Mouse (Mus musculus): ENCODE measurements at regions not wholly inside any gene's neighbourhood (a gene's known extent, or its start where the extent isn't known, plus 50 kb on each side); places are given as distances from the start of the nearest gene placed in this dataset.
"Not testable (repeated sequence)": the region's sequence is repeated elsewhere in the genome, so short reads cannot be mapped to it uniquely, and the experiment has no call there.

DNA sequence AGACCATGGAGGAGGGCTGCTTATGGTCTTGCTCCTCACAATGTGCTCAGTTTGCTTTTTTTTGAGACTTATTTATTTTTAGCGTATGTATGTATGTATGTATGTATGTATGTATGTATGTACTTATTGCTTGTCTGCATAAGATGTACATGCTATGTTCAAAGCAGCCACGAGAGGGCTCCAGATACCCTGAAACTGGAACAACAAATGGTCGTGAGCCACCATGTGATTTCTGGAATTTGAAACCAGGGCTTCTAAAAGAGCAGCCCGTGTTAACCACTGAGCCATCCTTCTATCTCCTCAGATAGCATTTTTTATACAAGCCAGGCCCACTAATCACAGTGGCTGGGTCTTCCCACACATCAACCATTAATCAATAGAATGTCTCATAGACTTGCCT, 611.2 kb downstream of the 5730507C01Rik start:
- DNase-seq (ENCODE audit: low spot score in 2 of 2): no peak

DNA sequence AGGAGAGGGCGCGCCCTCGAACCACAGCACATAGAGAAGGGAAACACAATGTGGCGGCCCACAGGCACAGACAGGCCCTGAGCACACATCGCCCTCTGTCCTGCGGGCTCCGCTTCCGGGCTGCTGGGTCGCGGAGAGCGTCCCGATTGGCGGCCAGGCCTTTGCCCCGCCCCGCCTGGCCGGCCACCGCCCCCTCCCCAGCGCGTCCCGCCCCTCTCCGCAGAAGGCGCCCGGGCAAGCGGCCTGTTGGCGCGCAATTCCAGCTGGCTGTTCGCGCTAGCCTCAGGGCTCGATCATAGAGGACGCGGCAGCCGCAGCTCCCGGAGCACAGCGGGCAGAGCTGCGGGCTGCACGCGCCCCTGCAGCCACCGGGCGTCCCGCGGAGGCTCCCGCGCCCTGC, 661.3 kb downstream of the 5730507C01Rik start:
- DNase-seq (ENCODE audit: low spot score in 2 of 2): no peak

DNA sequence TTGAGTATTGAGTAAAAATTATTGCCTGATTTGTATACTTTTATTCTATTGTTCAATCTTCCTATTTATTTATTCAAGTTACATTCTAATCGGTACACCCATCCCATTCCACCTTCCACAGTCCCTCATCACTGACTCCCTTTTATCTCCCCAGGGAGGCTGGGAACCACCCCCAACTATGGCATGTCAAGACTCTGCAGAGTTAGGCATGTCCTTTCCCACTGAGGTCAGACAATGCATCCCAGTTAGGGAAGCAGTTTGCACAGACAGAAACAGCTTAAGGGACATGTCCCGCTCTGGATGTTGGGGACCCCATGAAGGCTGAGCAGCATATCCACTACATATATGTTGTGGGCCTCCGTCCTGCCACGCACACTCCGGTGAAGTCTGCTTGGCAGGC, 678.1 kb downstream of the 5730507C01Rik start:
- DNase-seq (ENCODE audit: low spot score in 2 of 2): no peak

DNA sequence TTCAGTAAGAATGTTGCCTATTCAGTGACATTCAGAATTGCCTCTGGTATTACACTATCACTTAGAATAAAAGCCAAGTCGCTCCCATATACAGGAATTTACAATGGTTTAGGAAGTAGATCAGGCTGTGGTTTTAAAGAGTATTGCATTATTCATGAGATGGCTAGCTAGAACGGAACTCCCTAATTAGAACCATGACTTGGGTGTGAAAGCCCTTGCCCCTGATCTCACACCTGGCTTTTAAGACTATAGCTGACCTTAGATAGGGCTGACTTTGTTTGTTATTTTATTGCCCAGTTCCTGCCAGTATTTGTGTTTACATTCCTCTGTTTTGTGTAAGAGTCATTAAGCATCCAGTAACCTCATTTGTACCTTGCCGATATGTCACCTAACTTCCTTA, 678.7 kb downstream of the 5730507C01Rik start:
- DNase-seq (ENCODE audit: low spot score in 2 of 2): not testable (repeated sequence)

DNA sequence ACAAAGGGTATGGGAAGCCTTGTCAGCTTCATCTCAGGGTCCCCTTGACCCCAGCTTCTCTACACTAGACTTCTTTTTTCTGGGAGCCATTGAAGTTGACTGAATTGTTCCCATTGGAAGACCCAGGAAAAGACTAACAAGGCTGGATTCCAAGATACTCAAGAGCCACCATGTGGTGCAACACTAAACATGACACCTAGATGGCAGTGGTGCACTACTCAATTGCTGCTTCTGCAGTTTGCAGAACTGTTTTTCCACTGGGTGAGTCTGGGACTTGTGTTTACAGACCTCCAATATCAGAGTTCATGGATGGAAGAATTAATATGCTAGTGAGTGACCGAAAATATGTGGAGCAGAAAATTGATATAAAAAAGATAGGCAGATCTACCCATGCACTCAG, 709.7 kb downstream of the 5730507C01Rik start:
- DNase-seq (ENCODE audit: low spot score in 2 of 2): not testable (repeated sequence)

DNA sequence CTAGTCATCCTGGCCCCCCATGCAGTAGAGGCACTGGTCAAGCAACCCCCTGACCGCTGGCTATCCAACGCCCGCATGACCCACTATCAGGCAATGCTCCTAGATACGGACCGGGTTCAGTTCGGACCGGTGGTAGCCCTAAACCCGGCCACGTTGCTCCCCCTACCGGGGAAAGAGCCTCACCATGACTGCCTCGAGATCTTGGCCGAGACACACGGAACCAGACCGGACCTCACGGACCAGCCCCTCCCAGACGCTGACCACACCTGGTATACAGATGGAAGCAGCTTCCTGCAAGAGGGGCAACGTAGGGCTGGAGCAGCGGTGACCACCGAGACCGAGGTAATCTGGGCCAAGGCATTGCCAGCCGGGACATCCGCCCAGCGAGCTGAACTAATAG, 707.6 kb upstream of the Gm21863 start:
- not testable (repeated sequence) for DNase-seq (ENCODE audit: low spot score in 2 of 2)

DNA sequence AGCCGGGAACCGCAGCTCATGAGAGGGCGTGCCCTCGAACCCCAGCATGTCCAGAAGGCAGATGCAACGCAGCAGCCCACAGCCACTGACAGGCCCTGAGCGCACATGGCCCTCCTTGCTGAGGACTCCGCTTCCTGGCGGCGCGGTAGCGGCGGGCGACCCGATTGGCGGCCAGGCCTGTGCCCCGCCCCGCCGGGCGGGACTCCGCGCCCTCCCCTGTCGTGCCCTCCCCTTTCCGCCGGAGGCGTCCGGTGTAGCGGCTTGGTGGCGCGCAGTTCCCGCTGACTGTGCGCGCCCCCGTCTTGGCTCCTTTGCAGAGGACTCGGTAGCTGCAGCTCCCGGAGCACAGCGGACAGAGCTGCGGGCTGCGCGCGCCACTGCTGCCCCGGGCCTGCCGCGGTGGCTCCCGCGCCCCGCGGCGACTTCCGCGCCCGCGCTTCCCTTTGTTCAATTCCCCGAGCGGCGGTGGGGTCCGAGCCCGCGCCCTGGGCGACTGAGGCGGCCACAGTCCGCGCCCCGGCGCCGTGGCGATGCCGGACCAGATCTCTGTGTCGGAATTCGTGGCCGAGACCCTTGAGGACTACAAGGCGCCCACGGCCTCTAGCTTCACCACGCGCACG, 665.9 kb upstream of the Gm21863 start:
- peak; percentile 21 to 65 for DNase-seq (ENCODE audit: low spot score in 2 of 2)

DNA sequence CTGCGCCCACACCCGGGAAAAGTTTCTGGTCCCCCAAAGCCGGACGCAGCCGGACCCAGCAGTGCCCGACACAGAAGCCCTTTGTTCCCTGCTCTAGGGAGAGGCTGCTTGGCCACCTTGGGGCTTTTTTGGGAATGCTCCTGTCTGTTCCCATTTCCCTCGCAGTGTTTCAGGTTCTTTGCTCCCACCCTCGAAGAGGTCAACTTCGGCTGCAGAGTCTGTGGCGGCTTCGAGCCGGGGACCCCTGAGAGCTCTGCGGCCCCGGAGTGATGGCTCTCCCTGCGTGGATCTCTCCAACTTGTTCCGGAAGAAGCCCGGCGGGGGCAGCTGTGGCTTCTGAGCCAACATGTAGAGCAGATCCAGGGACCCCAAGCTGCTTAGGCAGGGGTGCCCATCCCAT, 665.3 kb upstream of the Gm21863 start:
- peak in 1 of 2 experiments; percentile 2 for DNase-seq (ENCODE audit: low spot score in 2 of 2)

DNA sequence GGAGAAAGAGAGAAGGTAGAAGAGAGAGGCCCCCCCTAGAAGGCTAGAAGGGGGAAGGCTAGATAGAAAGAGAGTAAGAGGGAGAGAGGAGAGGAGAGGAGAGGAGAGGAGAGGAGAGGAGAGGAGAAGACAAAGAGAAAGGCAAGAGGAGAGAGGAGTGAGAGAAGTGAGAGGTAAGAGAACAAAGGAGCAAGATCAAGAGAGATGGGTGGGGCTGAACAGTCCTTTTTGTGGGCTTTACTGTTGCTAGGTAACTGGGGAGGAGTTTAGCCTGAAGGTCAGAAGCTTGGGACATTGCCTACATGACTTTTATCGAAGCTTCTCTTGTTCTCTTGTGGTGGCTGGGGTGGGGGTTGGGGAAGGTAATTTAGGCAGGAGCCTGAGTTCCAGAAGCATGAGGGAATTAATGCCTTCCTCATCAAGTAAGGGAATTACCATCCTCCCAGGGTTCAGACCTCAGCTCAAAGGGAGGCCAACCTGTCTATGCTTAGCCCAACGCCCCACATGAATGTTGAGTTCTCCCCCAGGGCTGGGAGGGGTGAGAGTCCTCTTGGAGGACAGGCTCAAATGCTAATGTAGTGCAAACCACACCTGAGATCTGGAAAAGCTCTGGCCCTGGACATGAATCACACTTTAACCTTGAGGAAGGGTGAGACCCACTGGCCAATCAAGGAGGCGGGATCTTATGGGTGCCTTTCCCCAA, 662.1 kb upstream of the Gm21863 start:
- DNase-seq (ENCODE audit: low spot score in 2 of 2): not testable (repeated sequence)
